Mouse (Mus musculus): ENCODE measurements around the gene Dlx5.

The Dlx5 gene

DNA sequence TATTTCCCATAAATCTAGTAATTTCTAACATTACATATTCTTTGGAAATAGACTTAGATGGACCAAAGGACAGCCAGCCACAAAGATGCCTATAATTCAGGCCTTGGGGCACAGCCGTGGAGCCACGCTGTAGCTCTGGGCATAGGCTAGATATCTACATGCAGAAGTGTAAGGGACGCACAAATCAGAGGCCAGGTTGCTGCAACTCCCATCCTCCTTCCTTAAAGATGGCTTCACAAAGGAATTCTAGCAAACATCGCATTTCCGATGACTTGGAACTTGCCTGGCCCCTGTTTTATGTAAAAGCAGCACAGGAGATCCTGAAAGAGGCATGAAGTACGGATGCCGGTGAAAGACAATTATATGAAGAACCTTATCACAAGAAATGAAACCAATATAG lies 5.2 kb downstream of the Dlx5 start:
- in situ Hi-C loops (cut with MseI, MboI): loop anchor here (25.0 kb wide), 2 partner anchors 589 to 1014 kb away; no protein-coding TSS in a partner anchor

DNA sequence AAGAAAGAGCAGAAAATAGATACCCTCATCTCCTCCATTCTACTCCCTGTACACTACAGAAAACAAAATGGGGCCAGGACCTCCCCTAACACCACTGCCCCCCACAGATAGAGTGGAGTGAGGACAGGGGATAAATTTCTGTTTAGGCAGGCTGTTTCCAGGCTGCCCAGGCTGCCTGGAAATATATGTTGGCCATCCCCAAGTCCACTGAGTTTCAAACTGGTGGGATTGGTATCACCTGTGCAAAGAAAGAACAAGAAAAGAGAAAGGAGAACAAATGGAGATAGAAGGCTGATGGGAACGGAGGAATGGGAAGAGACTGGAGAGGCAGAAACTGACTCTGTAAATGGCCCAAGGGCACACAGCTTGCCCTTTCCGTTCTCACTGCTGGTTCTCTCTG lies 5.7 kb downstream of the Dlx5 start:
- in situ Hi-C loops (cut with MseI, MboI): loop anchor here (25.0 kb wide), 2 partner anchors 589 to 1014 kb away; no protein-coding TSS in a partner anchor

DNA sequence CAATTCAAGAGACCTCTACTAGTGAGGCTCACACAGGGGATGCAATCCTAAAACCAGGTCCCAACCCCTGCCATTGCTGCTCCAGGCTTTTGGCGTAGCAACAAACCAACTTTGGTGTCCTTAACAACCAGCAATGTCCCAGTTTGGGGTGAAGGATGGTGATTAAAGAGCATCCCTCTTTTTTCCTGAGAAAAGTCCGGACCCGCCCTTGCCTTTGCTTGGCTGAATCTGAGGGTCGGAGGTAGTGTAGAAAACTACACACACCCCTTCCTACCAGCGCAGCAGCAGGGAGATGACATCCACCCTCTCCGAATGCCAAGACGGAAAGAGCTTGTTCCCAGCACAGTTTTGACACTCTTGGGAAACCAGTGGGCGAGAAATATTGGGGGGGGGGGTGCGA lies 6.2 kb downstream of the Dlx5 start:
- in situ Hi-C loops (cut with MseI, MboI): loop anchor here (25.0 kb wide), 2 partner anchors 588 to 1013 kb away; no protein-coding TSS in a partner anchor

- in situ Hi-C loops (cut with MseI, MboI): loop anchor here (25.0 kb wide), 2 partner anchors 588 to 1013 kb away; no protein-coding TSS in a partner anchor
These were observed 6.7 kb downstream of the Dlx5 start for GRCm38 (mm10) chr6:6875136-6875535.

DNA sequence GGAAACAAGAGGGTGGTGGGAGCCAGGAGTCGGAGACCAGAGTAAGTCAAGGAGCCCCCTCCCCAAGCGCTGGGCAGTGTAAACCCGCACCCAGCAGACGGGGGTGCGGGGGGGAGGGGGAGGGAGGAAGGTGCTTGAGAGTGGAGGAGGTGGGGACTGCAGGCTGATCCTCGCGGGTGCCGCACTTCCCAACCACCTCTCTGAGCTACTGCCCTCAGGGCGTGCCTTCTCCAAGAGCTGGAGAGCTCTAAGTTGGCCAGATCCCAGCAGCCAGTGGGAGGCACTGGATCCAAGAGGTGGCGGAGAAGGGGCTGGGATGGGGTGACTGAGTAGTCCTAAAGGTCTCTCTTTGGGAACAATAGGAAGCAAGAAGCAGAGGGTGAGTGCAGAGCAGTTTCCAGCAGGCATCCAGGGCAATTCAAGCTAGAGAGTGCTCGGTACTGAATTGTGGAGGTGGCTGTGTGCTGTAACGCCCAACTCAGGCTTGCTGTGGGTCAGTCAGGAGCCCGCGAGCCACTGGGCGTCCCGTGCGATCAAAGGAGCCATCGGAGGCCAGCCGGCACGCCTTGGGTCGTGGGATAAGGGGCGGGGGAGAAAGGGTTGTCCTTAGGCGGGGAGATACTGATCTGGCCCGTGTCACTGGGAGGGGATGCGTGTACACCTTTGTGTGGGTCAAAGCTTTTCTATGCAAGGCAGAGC lies 7.7 kb downstream of the Dlx5 start:
- in situ Hi-C loops (cut with MseI, MboI): loop anchor here in 1 of 2 experiments (25.0 kb wide), 1 partner anchor 287 kb away; the partner anchor contains the start of gene Sem1

- in situ Hi-C loops (cut with MseI, MboI): loop anchor here in 1 of 2 experiments (25.0 kb wide), 1 partner anchor 286 kb away; the partner anchor contains the start of gene Sem1
These were observed 8.3 kb downstream of the Dlx5 start for GRCm38 (mm10) chr6:6873476-6874072.

GRCm38 (mm10) chr6:6872873-6873272 lies 9.0 kb downstream of the Dlx5 start:
- in situ Hi-C loops (cut with MseI, MboI): loop anchor here in 1 of 2 experiments (25.0 kb wide), 1 partner anchor 286 kb away; the partner anchor contains the start of gene Sem1

DNA sequence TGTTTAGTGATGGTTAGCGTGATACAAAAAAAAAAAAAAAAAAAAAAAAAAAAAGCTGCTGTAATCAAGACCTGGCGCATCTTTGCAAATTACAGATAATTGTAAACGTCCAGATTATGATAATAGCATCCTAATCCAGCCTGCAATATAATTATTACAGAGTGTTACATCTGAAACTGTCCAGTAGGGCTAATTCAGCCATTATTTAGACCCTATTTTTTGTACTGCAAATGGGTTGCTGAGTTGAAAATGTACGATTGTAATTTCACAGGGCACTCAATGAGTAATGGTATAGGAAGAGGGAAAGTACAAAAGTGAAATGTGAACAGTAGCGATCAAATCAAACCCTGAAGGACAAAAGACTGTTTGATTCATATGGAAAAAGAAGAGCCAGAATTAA lies 10.2 kb downstream of the Dlx5 start:
- in situ Hi-C loops (cut with MseI, MboI): loop anchor here in 1 of 2 experiments (25.0 kb wide), 1 partner anchor 284 kb away; the partner anchor contains the start of gene Sem1

DNA sequence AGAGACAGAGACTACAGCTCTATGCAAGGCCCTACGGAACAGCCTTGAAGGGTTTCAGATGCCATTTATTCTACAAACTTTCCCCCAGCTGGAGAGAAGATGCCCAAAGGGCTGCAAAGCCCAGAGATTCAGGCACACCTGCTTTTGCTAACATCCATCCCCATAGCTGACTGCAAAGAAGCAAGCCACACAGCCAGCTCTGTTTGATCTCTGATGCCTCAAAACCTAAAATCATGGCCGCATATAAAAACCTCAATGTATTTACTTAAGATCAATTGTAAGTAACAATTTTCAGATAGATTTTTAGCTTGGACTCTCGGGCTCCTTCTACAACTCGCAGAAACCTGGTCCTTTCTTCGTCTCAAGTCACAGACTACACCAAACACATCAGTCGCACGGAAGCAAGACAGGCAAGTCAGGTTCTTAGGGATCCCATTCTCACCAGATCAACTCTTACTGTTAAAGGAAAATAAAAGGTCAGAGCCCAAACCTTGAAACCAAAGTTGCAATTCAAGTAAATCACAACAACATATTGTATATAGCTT lies 10.9 kb downstream of the Dlx5 start:
- in situ Hi-C loops (cut with MseI, MboI): loop anchor here in 1 of 2 experiments (25.0 kb wide), 1 partner anchor 284 kb away; the partner anchor contains the start of gene Sem1

GRCm38 (mm10) chr6:6869961-6870800 lies 11.7 kb downstream of the Dlx5 start:
- in situ Hi-C loops (cut with MseI, MboI): loop anchor here in 1 of 2 experiments (25.0 kb wide), 1 partner anchor 283 kb away; the partner anchor contains the start of gene Sem1

DNA sequence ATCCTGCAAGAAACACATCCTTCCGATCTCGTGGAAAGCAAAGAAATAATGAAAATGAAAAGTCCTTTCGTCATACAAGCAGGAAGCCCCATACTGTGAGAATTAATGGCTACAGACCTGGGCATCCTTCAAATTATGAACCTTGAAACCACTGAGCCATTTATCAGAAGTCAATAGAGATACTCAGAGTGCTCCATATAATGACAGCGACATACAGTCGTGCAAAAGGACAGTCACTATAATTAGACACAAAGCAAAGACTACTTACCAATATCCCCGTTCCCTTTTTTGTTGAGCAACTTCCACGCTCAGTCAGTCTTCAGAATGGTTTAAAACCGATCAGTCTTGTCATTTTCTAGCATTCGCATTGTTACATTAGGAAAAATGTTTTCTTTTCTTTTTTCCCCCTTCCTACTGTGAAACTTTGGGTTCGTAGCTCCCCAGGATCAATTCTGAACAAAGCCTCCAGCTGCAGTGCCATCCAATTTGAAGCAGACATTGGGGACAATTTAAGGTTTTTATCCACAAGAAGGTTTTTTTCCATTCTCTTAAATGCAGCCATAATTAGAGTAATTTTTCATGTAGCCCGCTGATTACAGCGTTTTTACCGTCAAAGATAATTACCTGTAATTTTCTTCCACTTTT lies 12.7 kb downstream of the Dlx5 start:
- in situ Hi-C loops (cut with MseI, MboI): loop anchor here in 1 of 2 experiments (25.0 kb wide), 1 partner anchor 282 kb away; the partner anchor contains the start of gene Sem1

- in situ Hi-C loops (cut with MseI, MboI): loop anchor here in 1 of 2 experiments (25.0 kb wide), 1 partner anchor 280 kb away; the partner anchor contains the start of gene Sem1
These were observed 14.9 kb downstream of the Dlx5 start for GRCm38 (mm10) chr6:6867031-6867430.

DNA sequence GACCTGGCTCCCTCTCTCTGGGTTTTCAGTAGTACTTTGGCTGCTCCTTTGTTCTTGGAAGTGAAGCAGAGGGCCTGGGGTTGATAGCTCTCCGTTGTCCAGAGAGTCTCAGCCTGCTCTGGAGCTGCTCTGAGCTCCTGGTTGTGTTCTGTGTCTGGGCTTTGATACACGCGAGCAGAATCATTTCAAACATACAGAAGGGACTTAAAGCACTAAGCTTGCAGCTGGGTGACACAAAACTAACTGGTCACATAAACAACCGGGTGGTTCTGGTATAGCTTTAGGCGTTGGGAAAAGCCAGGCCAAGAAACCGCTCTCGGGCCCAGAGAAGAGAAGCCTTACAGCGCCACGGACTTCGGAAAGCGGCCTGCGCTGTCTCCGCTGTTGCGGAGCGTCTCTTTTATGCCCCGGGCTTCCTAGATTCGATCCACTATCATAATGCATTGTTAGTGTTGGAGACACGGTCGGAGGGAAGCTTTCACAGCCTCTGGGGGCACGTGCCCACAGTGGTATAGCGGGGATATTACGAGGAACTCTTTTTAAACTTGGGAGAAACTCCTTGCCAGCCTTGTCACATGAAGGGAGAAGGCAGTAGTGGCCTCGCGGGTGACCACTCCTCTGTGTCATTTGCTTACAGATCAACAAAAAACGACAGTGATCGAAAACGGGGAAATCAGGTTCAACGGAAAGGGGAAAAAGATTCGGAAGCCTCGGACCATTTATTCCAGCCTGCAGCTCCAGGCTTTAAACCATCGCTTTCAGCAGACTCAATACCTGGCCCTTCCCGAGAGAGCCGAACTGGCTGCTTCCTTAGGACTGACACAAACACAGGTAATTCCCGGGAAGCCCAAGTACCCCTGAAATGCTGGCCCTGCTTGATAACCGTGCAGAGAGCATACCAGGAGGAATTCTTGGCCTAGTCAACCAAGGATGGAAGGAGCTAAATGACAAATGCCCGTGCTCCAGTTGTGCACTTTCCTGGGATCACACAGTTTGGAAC lies 17.1 kb downstream of the Dlx5 start:
- in situ Hi-C loops (cut with MseI, MboI): loop anchor here in 1 of 2 experiments (25.0 kb wide), 1 partner anchor 277 kb away; the partner anchor contains the start of gene Sem1

- in situ Hi-C loops (cut with MseI, MboI): loop anchor here in 1 of 2 experiments (25.0 kb wide), 1 partner anchor 277 kb away; the partner anchor contains the start of gene Sem1
These were observed 17.9 kb downstream of the Dlx5 start for GRCm38 (mm10) chr6:6863955-6864354.

DNA sequence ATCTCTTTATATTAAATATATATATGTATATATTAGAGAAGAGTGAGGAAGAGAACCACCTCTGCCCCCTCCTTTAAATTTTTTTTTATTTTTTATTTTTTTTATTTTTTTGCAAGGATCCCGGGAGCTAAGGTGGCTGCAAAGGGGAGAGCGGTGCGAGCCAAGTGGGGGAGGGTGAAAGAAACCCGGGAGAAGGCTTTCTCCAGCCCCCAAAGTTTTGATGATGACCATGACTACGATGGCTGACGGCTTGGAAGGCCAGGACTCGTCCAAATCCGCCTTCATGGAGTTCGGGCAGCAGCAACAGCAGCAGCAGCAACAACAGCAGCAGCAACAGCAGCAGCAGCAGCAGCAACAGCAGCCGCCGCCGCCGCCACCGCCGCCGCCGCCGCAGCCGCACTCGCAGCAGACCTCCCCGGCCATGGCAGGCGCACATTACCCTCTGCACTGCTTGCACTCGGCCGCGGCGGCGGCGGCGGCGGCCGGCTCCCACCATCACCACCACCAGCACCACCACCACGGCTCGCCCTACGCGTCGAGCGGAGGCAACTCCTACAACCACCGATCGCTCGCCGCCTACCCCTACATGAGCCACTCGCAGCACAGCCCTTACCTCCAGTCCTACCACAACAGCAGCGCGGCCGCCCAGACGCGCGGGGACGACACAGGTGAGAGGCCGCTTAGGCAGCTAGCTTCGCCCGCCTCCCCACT lies 18.6 kb downstream of the Dlx5 start, which contains the start of gene Dlx6:
Dlx6 (plus strand) TSS at position 175 of the 711 bp plus-strand sequence.
- in situ Hi-C loops (cut with MseI, MboI): loop anchor here in 1 of 2 experiments (25.0 kb wide), 1 partner anchor 276 kb away; the partner anchor contains the start of gene Sem1

GRCm38 (mm10) chr6:6862611-6863010 lies 19.3 kb downstream of the Dlx5 start:
- in situ Hi-C loops (cut with MseI, MboI): loop anchor here in 1 of 2 experiments (25.0 kb wide), 1 partner anchor 275 kb away; the partner anchor contains the start of gene Sem1

GRCm38 (mm10) chr6:6861798-6862428 lies 20.0 kb downstream of the Dlx5 start:
- in situ Hi-C loops (cut with MseI, MboI): loop anchor here in 1 of 2 experiments (25.0 kb wide), 1 partner anchor 275 kb away; the partner anchor contains the start of gene Sem1
